Mouse (Mus musculus): ENCODE results near the gene Ormdl3. TPM values are rescaled to one million over a fixed set of nuclear protein-coding genes. Genes with fewer than 3 reads are reported as not detected.
A peak's percentile ranks its signal among the peaks of the same experiment; 100 is the strongest.

Ormdl3 gene
- polyA plus RNA-seq, 1 experiment: 20.0 TPM

DNA sequence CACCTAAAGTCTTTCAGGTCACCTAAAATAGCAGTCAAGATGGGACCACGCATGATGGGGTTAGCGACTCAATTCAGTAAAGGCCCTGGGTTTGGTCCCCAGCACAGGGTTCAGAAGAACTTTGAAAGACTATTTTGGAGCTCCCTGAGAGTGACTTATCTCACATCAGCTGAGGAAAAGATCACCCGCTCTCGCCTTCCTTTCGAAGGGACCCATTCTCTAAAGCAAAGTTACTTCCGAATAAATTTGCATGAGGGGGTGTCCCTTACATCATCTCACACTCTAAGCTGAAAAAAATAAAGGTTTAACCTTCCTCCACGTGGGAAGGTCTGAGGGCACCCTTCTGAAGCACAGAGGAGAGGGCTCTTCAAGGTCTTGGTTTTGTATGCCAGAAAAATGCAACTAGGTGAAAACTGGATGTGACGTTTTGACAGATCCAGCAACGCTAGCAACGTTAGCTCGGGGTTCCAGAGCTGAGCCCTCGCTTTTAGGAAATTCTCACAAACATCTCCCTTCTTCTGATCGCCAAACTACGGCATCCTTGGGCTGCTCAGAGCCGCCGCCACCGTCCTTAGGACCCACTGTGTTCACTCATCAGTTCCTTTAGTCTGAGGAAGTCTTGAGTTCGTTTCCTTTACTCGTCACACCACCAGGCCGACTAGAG is 36.7 kb downstream of the Ormdl3 start:
- Histone ChIP-seq H3K4me1 (ENCODE audit: control insufficient read depth, insufficient read depth, low read length) (no peaks in the 10 kb centered on the region), H3K27ac (ENCODE audit: insufficient read depth, low read length) (no peak overlapping the region), H3K4me3 (ENCODE audit: low read depth, low read length) (peak overlapping the region; percentile 48), H3K36me3 (ENCODE audit: control insufficient read depth, insufficient read depth, low read length, poor library complexity, severe bottlenecking) (no peaks in the 10 kb centered on the region), H3K9me3 (replicated peaks; ENCODE audit: control insufficient read depth, insufficient read depth, low read length, poor library complexity, severe bottlenecking) (peaks cover 3% of the 10 kb centered on the region), H3K27me3 (ENCODE audit: control insufficient read depth, insufficient read depth, low read length, poor library complexity, severe bottlenecking) (peaks cover 22% of the 10 kb centered on the region), H3K9ac (ENCODE audit: low read depth, poor library complexity, severe bottlenecking) (peak overlapping the region; percentile 35)
- no peak for TF ChIP-seq EP300 (IDR thresholded peaks at IDR 0.05; ENCODE audit: insufficient read depth, low read depth, low read length)
- TF ChIP-seq POLR2A (IDR thresholded peaks at IDR 0.05; ENCODE audit: insufficient read depth, low read length): no peak
- no peak for TF ChIP-seq CTCF (IDR thresholded peaks at IDR 0.05; ENCODE audit: low read depth, low read length)

GRCm38 (mm10) chr11:98549363-98549762 is 37.8 kb downstream of the Ormdl3 start:
- no peak for TF ChIP-seq EP300 (IDR thresholded peaks at IDR 0.05; ENCODE audit: insufficient read depth, low read depth, low read length)
- peak; percentile 10 for TF ChIP-seq CTCF (IDR thresholded peaks at IDR 0.05; ENCODE audit: low read depth, low read length)
- no peak overlapping the region for H3K4me3 ChIP-seq (ENCODE audit: low read depth, low read length)
- H3K9me3 ChIP-seq (replicated peaks; ENCODE audit: control insufficient read depth, insufficient read depth, low read length, poor library complexity, severe bottlenecking): peaks cover 3% of the 10 kb centered on the region
- H3K27ac ChIP-seq (ENCODE audit: insufficient read depth, low read length): no peak overlapping the region
- H3K36me3 ChIP-seq (ENCODE audit: control insufficient read depth, insufficient read depth, low read length, poor library complexity, severe bottlenecking): no peaks in the 10 kb centered on the region
- H3K27me3 ChIP-seq (ENCODE audit: control insufficient read depth, insufficient read depth, low read length, poor library complexity, severe bottlenecking): peaks cover 25% of the 10 kb centered on the region
- H3K9ac ChIP-seq (ENCODE audit: low read depth, poor library complexity, severe bottlenecking): no peak overlapping the region
- no peaks in the 10 kb centered on the region for H3K4me1 ChIP-seq (ENCODE audit: control insufficient read depth, insufficient read depth, low read length)

DNA sequence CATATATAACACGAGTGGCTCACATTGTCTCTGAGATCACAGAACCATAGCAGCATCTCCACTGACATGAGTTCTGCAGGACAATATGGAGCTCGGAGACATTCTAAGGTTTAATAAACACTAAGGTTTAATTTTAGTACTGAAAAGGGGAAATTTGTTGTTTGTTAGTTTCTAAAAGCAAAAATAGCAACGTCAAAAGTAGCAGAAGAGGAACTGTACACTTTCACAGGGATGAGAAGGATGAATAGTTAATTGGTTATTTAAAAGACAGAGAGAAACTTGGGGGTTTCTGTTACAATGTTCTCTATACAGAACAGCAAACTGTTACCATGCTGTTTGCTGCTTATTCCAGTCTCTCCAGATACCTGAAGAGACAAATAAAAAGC is 39.9 kb downstream of the Ormdl3 start:
- TF ChIP-seq POLR2A (IDR thresholded peaks at IDR 0.05; ENCODE audit: insufficient read depth, low read length) (no peak), EP300 (IDR thresholded peaks at IDR 0.05; ENCODE audit: insufficient read depth, low read depth, low read length) (no peak), CTCF (IDR thresholded peaks at IDR 0.05; ENCODE audit: low read depth, low read length) (no peak)
- no peak overlapping the region for H3K4me3 ChIP-seq (ENCODE audit: low read depth, low read length)
- no peaks in the 10 kb centered on the region for H3K4me1 ChIP-seq (ENCODE audit: control insufficient read depth, insufficient read depth, low read length)
- H3K27ac ChIP-seq (ENCODE audit: insufficient read depth, low read length): no peak overlapping the region
- no peak overlapping the region for H3K9ac ChIP-seq (ENCODE audit: low read depth, poor library complexity, severe bottlenecking)
- H3K9me3 ChIP-seq (replicated peaks; ENCODE audit: control insufficient read depth, insufficient read depth, low read length, poor library complexity, severe bottlenecking): no peaks in the 10 kb centered on the region
- H3K36me3 ChIP-seq (ENCODE audit: control insufficient read depth, insufficient read depth, low read length, poor library complexity, severe bottlenecking): no peaks in the 10 kb centered on the region
- peaks cover 25% of the 10 kb centered on the region for H3K27me3 ChIP-seq (ENCODE audit: control insufficient read depth, insufficient read depth, low read length, poor library complexity, severe bottlenecking)

DNA sequence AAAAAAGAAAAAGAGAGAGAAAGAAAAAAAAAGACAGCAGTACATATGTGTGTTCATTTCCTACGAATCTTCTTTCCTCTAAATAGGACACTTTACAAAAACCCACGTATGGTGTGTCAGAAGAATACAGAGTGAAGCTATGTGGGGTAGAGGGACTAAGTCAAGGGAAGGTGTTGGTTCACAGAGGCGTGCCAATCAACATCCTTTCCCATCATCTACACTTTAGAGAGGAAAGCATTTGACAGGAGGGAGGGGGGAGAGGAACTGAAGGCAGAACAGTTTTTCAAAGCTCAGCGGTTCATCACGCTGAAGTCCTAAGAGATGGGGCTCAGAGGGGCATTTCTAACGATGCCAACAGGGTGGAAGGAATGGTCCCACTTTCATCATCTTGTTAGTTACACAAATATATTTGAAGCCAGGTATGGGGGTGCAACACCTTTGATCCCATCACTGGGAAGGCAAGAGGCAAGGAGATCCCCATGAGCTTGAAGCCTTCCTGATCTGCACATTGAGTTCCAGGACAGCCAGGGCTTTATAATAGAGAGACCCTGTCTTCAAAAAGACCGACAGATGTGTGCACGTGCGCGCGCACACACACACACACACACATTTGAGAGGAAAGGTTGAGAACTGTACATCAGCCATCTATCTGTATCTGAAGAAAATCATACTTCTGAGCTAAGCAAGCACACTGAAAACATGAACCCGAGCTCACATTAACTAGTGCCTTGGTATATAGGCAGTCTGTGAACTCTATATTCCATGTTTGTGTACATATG is 40.5 kb downstream of the Ormdl3 start:
- Histone ChIP-seq H3K4me1 (ENCODE audit: control insufficient read depth, insufficient read depth, low read length) (no peaks in the 10 kb centered on the region), H3K4me3 (ENCODE audit: low read depth, low read length) (no peak overlapping the region), H3K9ac (ENCODE audit: low read depth, poor library complexity, severe bottlenecking) (no peak overlapping the region), H3K36me3 (ENCODE audit: control insufficient read depth, insufficient read depth, low read length, poor library complexity, severe bottlenecking) (no peaks in the 10 kb centered on the region), H3K27ac (ENCODE audit: insufficient read depth, low read length) (no peak overlapping the region), H3K9me3 (replicated peaks; ENCODE audit: control insufficient read depth, insufficient read depth, low read length, poor library complexity, severe bottlenecking) (no peaks in the 10 kb centered on the region), H3K27me3 (ENCODE audit: control insufficient read depth, insufficient read depth, low read length, poor library complexity, severe bottlenecking) (peaks cover 27% of the 10 kb centered on the region)
- TF ChIP-seq POLR2A (IDR thresholded peaks at IDR 0.05; ENCODE audit: insufficient read depth, low read length) (no peak), EP300 (IDR thresholded peaks at IDR 0.05; ENCODE audit: insufficient read depth, low read depth, low read length) (no peak), CTCF (IDR thresholded peaks at IDR 0.05; ENCODE audit: low read depth, low read length) (no peak)

DNA sequence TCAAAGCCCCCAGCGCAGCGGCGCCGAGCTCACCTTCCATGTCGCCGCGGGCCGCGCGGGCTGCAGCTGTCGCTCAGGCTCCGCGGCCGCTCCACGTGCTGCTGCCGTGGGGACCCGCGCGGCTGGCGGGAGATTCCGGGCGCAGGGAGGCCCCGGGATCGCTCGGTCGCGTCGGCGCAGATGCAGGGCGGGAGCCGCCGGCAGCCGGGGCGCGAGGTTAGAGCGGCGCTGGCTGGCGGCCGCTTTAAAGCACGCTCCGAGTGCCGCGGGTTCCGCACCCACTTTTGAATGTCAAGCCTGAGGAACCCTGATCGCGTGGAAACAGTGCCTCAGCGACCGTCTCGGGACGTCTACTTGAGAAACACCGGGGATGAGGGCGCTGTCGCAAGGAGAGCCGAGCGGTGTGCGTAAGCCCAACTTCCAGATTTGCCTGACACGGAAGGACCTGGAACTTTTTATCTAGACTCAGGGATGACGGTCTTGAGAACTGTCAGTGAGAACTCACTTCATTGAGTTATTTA is 41.4 kb downstream of the Ormdl3 start, which contains the start of gene Ikzf3:
TSS of gene Ikzf3 (minus strand) at position 321 of the 521 bp plus-strand sequence.
- Histone ChIP-seq H3K4me1 (ENCODE audit: control insufficient read depth, insufficient read depth, low read length) (no peaks in the 10 kb centered on the region), H3K27ac (ENCODE audit: insufficient read depth, low read length) (no peak within 1 kb of the TSS), H3K27me3 (ENCODE audit: control insufficient read depth, insufficient read depth, low read length, poor library complexity, severe bottlenecking) (peaks cover 27% of the 10 kb centered on the region), H3K36me3 (ENCODE audit: control insufficient read depth, insufficient read depth, low read length, poor library complexity, severe bottlenecking) (no peaks in the 10 kb centered on the region), H3K9me3 (replicated peaks; ENCODE audit: control insufficient read depth, insufficient read depth, low read length, poor library complexity, severe bottlenecking) (no peaks in the 10 kb centered on the region), H3K4me3 (ENCODE audit: low read depth, low read length) (peak within 1 kb of the TSS; percentile 22), H3K9ac (ENCODE audit: low read depth, poor library complexity, severe bottlenecking) (peak within 1 kb of the TSS; percentile 71)
- TF ChIP-seq CTCF (IDR thresholded peaks at IDR 0.05; ENCODE audit: low read depth, low read length) (no peak), POLR2A (IDR thresholded peaks at IDR 0.05; ENCODE audit: insufficient read depth, low read length) (no peak), EP300 (IDR thresholded peaks at IDR 0.05; ENCODE audit: insufficient read depth, low read depth, low read length) (no peak)
